Mouse (Mus musculus) midbrain, embryonic 12.5 days (tissue): ENCODE data around the gene Tspan18. TPM values are rescaled to one million over a fixed set of nuclear protein-coding genes. Genes with fewer than 3 reads are reported as not detected.

Experiments used
- ATAC-seq: fragments of 200-750 bp; cut with Nextera tagmentation; 2 replicates; pipeline ENCODE4 v1.8.0; 2017; ENCODE audit warnings: low read depth, moderate TSS enrichment, moderate library complexity; ENCODE audit not compliant: low FRiP score
- H3K27ac ChIP-seq: fragments of 300-500 bp; sonication (generic); replicated peaks from 2 replicates; pipeline ENCODE4 v1.5.1; 2016; ENCODE audit warnings: mild to moderate bottlenecking
- H3K27me3 ChIP-seq: fragments of 300-500 bp; sonication (generic); 2 replicates; pipeline ENCODE4 v1.6.1; 2016; ENCODE audit warnings: mild to moderate bottlenecking
- H3K36me3 ChIP-seq: fragments of 300-500 bp; sonication (generic); 2 replicates; pipeline ENCODE4 v1.6.1; 2016
- H3K4me1 ChIP-seq: fragments of 300-500 bp; sonication (generic); 2 replicates; pipeline ENCODE4 v1.6.1; 2016
- H3K4me2 ChIP-seq: fragments of 300-500 bp; sonication (generic); replicated peaks from 2 replicates; pipeline ENCODE4 v1.6.1; 2016; ENCODE audit warnings: mild to moderate bottlenecking, moderate library complexity
- H3K4me3 ChIP-seq: fragments of 300-500 bp; sonication (generic); 2 replicates; pipeline ENCODE4 v1.5.1; 2016; ENCODE audit warnings: mild to moderate bottlenecking
- H3K9ac ChIP-seq: fragments of 300-500 bp; sonication (generic); replicated peaks from 2 replicates; pipeline ENCODE4 v1.6.1; 2016; ENCODE audit warnings: mild to moderate bottlenecking, moderate library complexity
- H3K9me3 ChIP-seq: fragments of 300-500 bp; sonication (generic); 2 replicates; pipeline ENCODE4 v1.6.1; 2016; ENCODE audit warnings: mild to moderate bottlenecking
- whole genome bisulfite sequencing: fragments of 180-500 bp; shearing (Covaris S2); methylation state at CpG from one replicate; pipeline ENCODE4 v1.1.7; 2016; 5-methylcytosine and 5-hydroxymethylcytosine counted together
- polyA plus RNA-seq: library from polyadenylated mRNA; unstranded; fragments of >200 nt; fragmentation: Nextera tagmentation; extraction: Ambion mirVana; gene quantifications from 2 replicates; pipeline ENCODE4 v1.2.1, GENCODE M21; 2016

Gene Tspan18
- polyA plus RNA-seq, 1 experiment from 2014 or later, result 24.6 TPM

DNA sequence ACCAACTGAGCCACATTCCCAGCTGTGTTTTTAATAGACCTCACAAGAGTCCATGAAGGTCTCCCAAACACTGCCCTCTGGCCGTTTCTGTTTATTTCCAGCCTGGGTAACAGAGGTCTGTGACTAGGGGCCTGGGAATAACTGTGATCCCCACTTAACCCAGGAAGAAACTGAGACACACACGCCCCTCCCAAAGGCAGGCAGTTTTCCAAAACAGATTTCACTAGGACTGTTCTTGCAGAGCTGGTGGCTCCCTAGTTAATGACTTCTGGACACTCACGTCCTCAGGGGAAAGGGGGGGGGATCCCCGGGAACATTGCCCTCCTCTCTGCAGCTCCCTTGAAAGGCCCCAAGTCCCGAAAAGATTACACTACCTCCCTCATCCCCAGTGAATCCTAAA lies 159.0 kb downstream of the Tspan18 start:
- Histone ChIP-seq H3K36me3 (no peaks in the 10 kb centered on the region), H3K27me3 (peaks cover 21% of the 10 kb centered on the region), H3K27ac (peak overlapping the region; percentile 93), H3K4me3 (no peak overlapping the region), H3K4me1 (peaks cover 83% of the 10 kb centered on the region), H3K9ac (no peak overlapping the region), H3K9me3 (no peaks in the 10 kb centered on the region), H3K4me2 (no peak overlapping the region)
- WGBS, result 21% methylated on average over 5 of the region's 5 CpGs
- ATAC-seq, result no peak

DNA sequence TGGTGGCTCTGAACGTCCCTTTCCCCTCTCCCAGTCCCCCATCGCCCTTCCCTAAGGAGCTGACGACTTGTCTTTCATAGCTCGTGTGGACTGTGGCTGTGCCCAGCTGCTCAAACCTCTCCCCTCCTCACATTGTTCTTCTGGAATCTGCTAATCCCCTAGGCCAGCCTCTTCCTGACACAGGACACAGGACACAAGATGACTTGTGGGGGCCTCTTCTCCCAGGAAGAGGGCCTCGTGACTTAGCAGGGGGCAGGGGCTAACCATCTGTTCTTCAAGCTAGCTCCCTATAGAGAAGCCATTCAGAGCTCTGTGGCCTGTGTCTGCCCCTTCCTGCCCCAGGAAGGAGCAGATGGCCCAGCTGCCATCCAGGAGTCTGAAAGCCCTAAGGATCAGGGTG lies 160.1 kb downstream of the Tspan18 start:
- no peak overlapping the region for H3K4me3 ChIP-seq
- peaks cover 15% of the 10 kb centered on the region for H3K27me3 ChIP-seq
- H3K9ac ChIP-seq, result no peak overlapping the region
- 2% methylated on average over 5 of the region's 5 CpGs for WGBS
- no peaks in the 10 kb centered on the region for H3K36me3 ChIP-seq
- H3K9me3 ChIP-seq, result no peaks in the 10 kb centered on the region
- H3K27ac ChIP-seq, result peak overlapping the region; percentile 93
- peaks cover 72% of the 10 kb centered on the region for H3K4me1 ChIP-seq
- peak; percentile 63 for ATAC-seq
- peak overlapping the region; percentile 15; the same call in 1 of the 2 replicates for H3K4me2 ChIP-seq

DNA sequence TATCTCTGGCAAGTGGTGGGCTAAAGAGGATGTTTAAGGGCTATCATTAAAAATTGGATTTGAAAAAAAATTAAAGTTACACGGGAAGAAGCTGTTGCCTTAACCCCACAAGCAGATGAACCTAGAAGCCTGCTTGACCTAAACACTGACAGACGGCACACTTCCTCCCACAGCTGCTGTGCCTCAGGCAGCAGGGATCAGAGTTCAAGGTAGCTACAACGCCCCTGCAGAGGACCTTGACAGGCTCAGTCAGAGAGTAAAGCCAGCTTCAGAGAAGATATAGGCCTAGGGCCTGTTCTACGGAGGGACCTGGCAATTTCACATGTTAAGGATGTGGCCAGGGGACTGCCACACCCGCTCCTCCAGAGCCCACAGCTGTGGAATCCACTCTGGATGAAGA lies 161.8 kb downstream of the Tspan18 start:
- Histone ChIP-seq H3K4me1 (peaks cover 61% of the 10 kb centered on the region), H3K27me3 (no peaks in the 10 kb centered on the region), H3K4me3 (no peak overlapping the region), H3K36me3 (no peaks in the 10 kb centered on the region), H3K9ac (no peak overlapping the region), H3K4me2 (no peak overlapping the region), H3K9me3 (no peaks in the 10 kb centered on the region), H3K27ac (peak overlapping the region; percentile 20; the same call in 1 of the 2 replicates)
- ATAC-seq, result no peak
- WGBS, result 52% methylated on average over 5 of the region's 5 CpGs

DNA sequence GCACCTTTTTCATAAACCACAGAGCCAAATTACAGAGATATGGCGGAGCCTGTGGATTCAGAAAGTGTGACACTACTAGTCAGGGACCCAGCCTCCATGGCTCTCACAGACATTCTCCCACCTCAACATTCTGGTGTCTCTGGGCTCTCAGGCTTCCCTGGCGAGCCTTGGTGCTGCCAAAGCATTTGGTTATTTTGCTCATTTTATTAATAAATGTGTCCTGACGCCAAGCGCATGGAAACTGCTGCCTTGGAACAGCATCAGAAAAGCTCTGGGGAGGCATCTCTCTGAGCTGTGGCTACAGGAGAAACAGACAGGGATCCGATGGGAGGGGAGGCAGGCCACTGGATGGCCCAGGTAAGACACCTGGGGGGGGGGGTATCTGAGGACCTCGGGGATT lies 162.4 kb downstream of the Tspan18 start:
- 90% methylated on average over 6 of the region's 6 CpGs for WGBS
- Histone ChIP-seq H3K9me3 (no peaks in the 10 kb centered on the region), H3K4me2 (no peak overlapping the region), H3K27ac (no peak overlapping the region; the same call in 1 of the 2 replicates), H3K9ac (no peak overlapping the region), H3K4me1 (peaks cover 56% of the 10 kb centered on the region), H3K27me3 (no peaks in the 10 kb centered on the region), H3K4me3 (no peak overlapping the region), H3K36me3 (no peaks in the 10 kb centered on the region)
- ATAC-seq, result no peak

DNA sequence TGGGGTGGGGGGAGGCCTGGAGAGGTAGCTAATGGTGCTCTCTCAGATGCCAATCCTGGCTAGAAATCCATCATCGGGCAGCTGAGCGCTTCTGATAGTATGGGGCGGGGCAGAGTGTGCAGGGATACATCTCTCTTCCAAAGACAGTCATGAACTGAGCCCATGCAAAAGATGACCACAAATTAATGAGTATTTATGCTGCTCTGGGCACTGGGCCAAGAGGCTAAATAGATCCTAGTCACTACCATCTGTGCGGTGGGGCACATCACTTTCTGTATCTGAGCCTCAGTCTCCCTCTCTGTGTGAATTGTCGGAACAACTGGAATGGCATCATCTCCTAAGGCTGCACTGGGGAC lies 163.5 kb downstream of the Tspan18 start:
- no peaks in the 10 kb centered on the region for H3K27me3 ChIP-seq
- WGBS, result 82% methylated on average over 5 of the region's 5 CpGs
- H3K4me3 ChIP-seq, result no peak overlapping the region
- peaks cover 46% of the 10 kb centered on the region for H3K4me1 ChIP-seq
- no peak overlapping the region for H3K9ac ChIP-seq
- H3K4me2 ChIP-seq, result no peak overlapping the region
- H3K9me3 ChIP-seq, result no peaks in the 10 kb centered on the region
- peak overlapping the region; percentile 21; the same call in 1 of the 2 replicates for H3K27ac ChIP-seq
- no peak for ATAC-seq
- no peaks in the 10 kb centered on the region for H3K36me3 ChIP-seq

DNA sequence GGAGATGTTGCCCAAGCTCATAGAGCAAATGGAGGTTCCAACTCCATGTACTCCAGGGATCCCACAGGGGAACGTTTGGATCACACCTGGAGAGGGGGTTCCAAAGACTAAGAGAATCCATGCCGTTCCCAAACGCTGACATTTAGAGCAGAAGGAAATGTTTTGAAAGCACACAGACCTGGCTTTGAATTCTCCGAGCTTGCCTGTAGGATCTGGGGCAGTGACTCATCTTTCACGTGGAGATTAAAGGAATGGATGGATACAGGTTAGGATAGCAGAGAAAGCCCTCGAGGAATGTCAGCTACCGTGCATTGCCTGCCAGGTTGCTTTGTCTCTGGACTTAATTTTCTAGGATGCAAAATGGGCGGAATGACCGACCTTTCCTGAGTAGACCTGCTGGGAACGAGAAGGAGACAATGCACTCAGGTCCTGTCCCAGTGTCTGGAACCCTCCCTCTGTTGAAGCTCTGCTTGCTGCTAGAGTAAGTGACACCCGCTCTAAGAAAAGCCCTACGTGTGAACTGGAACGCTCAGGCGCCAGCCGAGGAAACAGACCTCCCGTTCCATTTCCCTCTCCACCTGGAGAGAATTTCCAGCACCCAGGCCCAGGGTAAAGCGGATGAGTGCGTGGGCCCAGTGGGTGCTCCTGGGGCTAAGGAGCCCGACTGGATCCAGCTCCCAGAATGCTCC lies 164.0 kb downstream of the Tspan18 start:
- Histone ChIP-seq H3K9ac (no peak overlapping the region), H3K27ac (peak overlapping the region; percentile 21; the same call in 1 of the 2 replicates), H3K9me3 (no peaks in the 10 kb centered on the region), H3K4me2 (no peak overlapping the region), H3K4me3 (no peak overlapping the region), H3K4me1 (peaks cover 41% of the 10 kb centered on the region), H3K27me3 (no peaks in the 10 kb centered on the region), H3K36me3 (no peaks in the 10 kb centered on the region)
- 78% methylated on average over 19 of the region's 19 CpGs for WGBS
- ATAC-seq, result no peak

DNA sequence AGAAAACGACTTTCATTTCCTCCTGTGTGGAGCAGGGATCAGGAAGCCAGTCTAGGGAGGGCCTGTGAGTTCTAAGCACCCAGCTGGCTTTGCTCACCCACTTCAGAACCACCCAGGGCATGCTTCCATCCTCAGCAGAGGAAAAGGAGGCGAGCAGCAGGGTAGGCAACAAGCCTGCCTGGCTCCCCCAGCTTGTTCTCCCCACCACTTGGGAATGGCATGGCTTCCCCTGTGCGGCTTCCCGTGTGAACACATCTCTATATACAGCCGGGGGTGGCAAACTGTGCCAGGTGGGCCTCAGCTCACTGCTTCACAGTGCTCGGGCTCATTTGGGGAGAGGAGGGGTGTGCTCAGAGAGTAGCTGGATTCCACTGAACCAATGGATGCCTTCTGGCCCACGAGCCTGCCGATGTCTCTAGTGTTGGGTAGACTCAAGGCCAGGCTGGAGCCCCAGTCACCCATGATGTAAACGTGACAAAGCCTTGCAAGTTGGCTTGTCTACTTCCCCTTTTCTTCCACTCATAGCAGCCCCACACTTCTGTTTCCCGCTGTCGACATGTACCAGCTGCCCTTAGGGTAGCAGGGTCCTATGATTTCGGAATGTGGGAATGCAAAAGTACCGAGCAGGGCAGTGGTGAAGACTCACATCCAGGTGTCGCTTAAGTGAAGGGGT lies 167.4 kb downstream of the Tspan18 start:
- no peak for ATAC-seq
- Histone ChIP-seq H3K4me1 (peaks cover 13% of the 10 kb centered on the region), H3K4me3 (no peak overlapping the region), H3K4me2 (no peak overlapping the region), H3K9me3 (no peaks in the 10 kb centered on the region), H3K36me3 (no peaks in the 10 kb centered on the region), H3K9ac (no peak overlapping the region), H3K27ac (no peak overlapping the region), H3K27me3 (no peaks in the 10 kb centered on the region)
- 86% methylated on average over 14 of the region's 14 CpGs for WGBS

DNA sequence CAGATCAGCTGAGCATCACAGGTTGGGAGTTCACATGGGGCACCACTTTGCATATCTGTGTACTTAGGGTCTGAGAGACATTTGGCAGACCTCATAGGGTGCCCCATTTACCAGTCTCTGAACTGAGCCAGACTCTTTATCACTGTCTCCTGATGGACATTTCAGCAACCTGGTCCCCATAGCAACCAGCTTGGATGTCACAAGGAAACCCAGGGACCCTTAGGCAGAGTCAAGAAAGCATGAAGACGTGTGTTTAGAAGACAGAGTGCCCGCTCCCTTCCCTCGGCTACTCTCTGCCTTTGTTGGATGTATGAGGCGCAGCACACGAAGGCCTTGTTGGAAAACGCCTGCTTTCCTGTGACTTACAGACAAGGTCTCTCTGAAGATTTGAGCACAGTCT lies 168.0 kb downstream of the Tspan18 start:
- H3K27ac ChIP-seq, result no peak overlapping the region
- no peaks in the 10 kb centered on the region for H3K9me3 ChIP-seq
- no peak for ATAC-seq

DNA sequence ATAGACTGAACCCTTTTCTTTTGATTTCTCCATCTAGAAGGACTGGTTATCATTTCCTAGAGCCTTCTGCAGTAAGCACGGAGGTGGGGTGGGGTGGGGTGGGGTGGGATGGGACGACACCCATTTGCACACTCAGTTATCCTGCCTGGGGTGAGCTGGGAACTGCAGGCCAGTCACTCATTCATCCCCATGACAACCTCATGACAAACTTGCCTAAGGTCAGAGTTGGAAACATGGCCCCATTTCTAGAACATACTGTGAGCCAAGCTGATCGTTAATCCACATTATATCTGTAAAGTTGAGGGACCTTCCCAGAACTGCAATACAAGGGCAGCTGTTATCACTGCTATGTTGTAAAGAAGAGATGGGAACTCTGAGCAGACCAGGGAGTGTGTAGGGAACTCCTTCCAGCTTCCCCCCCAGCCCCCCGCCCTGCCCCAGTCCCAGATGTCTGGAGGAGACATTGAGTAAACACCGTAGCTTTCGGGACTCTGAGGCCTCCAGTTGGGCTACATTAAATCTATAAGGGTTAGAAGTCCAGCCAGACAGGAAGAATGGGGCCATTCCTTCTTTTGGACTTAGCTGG lies 170.5 kb downstream of the Tspan18 start:
- H3K9me3 ChIP-seq, result no peaks in the 10 kb centered on the region
- H3K4me1 ChIP-seq, result peaks cover 6% of the 10 kb centered on the region; the same call in 1 of the 2 replicates
- WGBS, result 91% methylated on average over 6 of the region's 6 CpGs
- H3K4me3 ChIP-seq, result no peak overlapping the region
- ATAC-seq, result no peak
- no peak overlapping the region for H3K9ac ChIP-seq
- no peaks in the 10 kb centered on the region; the same call in 1 of the 2 replicates for H3K27me3 ChIP-seq
- no peak overlapping the region for H3K27ac ChIP-seq
- H3K4me2 ChIP-seq, result no peak overlapping the region
- no peaks in the 10 kb centered on the region for H3K36me3 ChIP-seq

More for the DNA sequence above, 168.0 kb downstream of the Tspan18 start:
- Histone ChIP-seq H3K4me2 (no peak overlapping the region), H3K36me3 (no peaks in the 10 kb centered on the region), H3K4me1 (peaks cover 13% of the 10 kb centered on the region), H3K4me3 (no peak overlapping the region), H3K27me3 (no peaks in the 10 kb centered on the region), H3K9ac (no peak overlapping the region)
- 75% methylated on average over 6 of the region's 6 CpGs for WGBS

DNA sequence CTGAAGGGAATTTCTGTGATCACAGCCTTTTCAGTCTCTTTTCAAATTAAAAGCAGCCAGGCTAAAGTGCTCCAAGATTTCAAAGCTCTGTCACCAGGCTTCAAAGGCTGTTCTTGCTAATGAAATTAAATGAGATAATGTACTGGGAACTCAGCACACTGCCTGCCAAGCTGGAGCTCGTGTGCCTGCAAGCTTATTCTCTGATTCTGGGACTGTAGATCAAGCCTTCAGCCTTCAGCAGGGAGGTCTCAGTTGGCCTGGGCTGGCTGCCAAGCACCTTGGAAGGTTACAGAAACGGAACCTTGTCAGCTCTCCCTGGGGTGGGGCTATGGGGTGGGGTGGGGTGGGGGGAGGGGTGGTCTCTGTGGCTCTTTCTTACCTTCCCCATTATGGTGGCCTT lies 171.0 kb downstream of the Tspan18 start:
- no peak overlapping the region for H3K4me3 ChIP-seq
- no peaks in the 10 kb centered on the region for H3K36me3 ChIP-seq
- no peaks in the 10 kb centered on the region; the same call in 1 of the 2 replicates for H3K27me3 ChIP-seq
- no peak for ATAC-seq
- no peak overlapping the region for H3K4me2 ChIP-seq
- peaks cover 6% of the 10 kb centered on the region; the same call in 1 of the 2 replicates for H3K4me1 ChIP-seq
- H3K9ac ChIP-seq, result no peak overlapping the region
- no peak overlapping the region for H3K27ac ChIP-seq
- H3K9me3 ChIP-seq, result no peaks in the 10 kb centered on the region
- 29% methylated on average over 2 of the region's 2 CpGs for WGBS

DNA sequence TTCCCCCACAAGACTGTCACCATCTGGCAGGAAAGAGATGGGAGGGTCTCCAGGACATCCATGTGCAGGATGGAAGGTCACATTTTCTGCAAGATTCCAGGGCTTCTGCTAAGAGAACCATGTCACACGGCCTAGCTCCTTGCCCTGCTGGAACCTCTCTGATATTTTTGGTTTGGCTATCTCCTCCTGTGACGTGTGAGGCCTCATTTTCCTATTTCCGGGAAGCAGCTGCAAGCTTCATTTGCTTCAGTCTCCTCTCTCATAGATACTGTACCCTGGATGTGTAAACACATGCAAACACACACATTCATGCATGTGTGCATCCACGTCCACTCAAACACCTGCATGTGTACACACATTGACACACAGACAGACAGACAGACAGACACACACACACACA lies 171.5 kb downstream of the Tspan18 start:
- H3K4me3 ChIP-seq, result no peak overlapping the region
- no peaks in the 10 kb centered on the region for H3K9me3 ChIP-seq
- no peak overlapping the region for H3K4me2 ChIP-seq
- peaks cover 6% of the 10 kb centered on the region; the same call in 1 of the 2 replicates for H3K4me1 ChIP-seq
- no peaks in the 10 kb centered on the region; the same call in 1 of the 2 replicates for H3K27me3 ChIP-seq
- H3K9ac ChIP-seq, result no peak overlapping the region
- no peaks in the 10 kb centered on the region for H3K36me3 ChIP-seq
- 81% methylated on average over 4 of the region's 4 CpGs for WGBS
- ATAC-seq, result no peak
- H3K27ac ChIP-seq, result no peak overlapping the region
